Mouse (Mus musculus) adrenal gland, postnatal 14 days (tissue): ENCODE results near the gene Id3. TPM values are rescaled to one million over a fixed set of nuclear protein-coding genes. Genes with fewer than 3 reads are reported as not detected.

Source experiments
- DNase-seq: peaks from one replicate; pipeline ENCODE4 v3.0.0; 2021; ENCODE audit warnings: mixed read lengths
- total RNA-seq: library from RNA; stranded (reverse); gene quantifications from 2 replicates; pipeline ENCODE4 v1.2.3, GENCODE M21; 2021

Id3 gene
- total RNA-seq, 1 experiment from 2014 or later: 98.0 TPM

GRCm38 (mm10) chr4:136147436-136148135 is 4.3 kb downstream of the Id3 start:
- peak; percentile 93 for DNase-seq

GRCm38 (mm10) chr4:136148342-136149044 is 5.2 kb downstream of the Id3 start:
- peak; percentile 76 for DNase-seq

- DNase-seq: no peak
Measured at GRCm38 (mm10) chr4:136149045-136149379, 5.7 kb downstream of the Id3 start.

GRCm38 (mm10) chr4:136149734-136150133 is 6.4 kb downstream of the Id3 start:
- peak; percentile 84 for DNase-seq

- DNase-seq: no peak
Measured at GRCm38 (mm10) chr4:136150596-136150995, 7.3 kb downstream of the Id3 start.

GRCm38 (mm10) chr4:136152821-136153220 is 9.5 kb downstream of the Id3 start:
- DNase-seq: no peak

- no peak for DNase-seq
Measured at GRCm38 (mm10) chr4:136154462-136154861, 11.2 kb downstream of the Id3 start.

- DNase-seq: no peak
Measured at GRCm38 (mm10) chr4:136158498-136158897, 15.2 kb downstream of the Id3 start.

- peak; percentile 84 for DNase-seq
Measured at GRCm38 (mm10) chr4:136159802-136160397, 16.6 kb downstream of the Id3 start.

GRCm38 (mm10) chr4:136163448-136163847 is 20.2 kb downstream of the Id3 start:
- peak; percentile 92 for DNase-seq

GRCm38 (mm10) chr4:136164981-136165380 is 21.7 kb downstream of the Id3 start:
- DNase-seq: no peak

- DNase-seq: peak; percentile 46
Measured at GRCm38 (mm10) chr4:136167701-136168100, 24.4 kb downstream of the Id3 start.

GRCm38 (mm10) chr4:136170401-136170800 is 27.1 kb downstream of the Id3 start:
- no peak for DNase-seq

- peak; percentile 24 for DNase-seq
Measured at GRCm38 (mm10) chr4:136171455-136171854, 28.2 kb downstream of the Id3 start.

GRCm38 (mm10) chr4:136172011-136172541 is 28.8 kb downstream of the Id3 start, which contains the start of gene E2f2:
E2f2 (plus strand) TSS chr4:136172394.
- DNase-seq: peak; percentile 80

- peak; percentile 91 for DNase-seq
Measured at GRCm38 (mm10) chr4:136172542-136173209, 29.4 kb downstream of the Id3 start.

- peak; percentile 34 for DNase-seq
Measured at GRCm38 (mm10) chr4:136173210-136173715, 30.0 kb downstream of the Id3 start.

- DNase-seq: peak; percentile 77
Measured at GRCm38 (mm10) chr4:136174216-136175193, 31.2 kb downstream of the Id3 start.

- peak; percentile 45 for DNase-seq
Measured at GRCm38 (mm10) chr4:136176022-136176552, 32.8 kb downstream of the Id3 start.

- DNase-seq: peak; percentile 42
Measured at GRCm38 (mm10) chr4:136177244-136177611, 33.9 kb downstream of the Id3 start.
